Mouse (Mus musculus) brain, adult 10 weeks (tissue): ENCODE data around the gene Npw. TPM values are rescaled to one million over a fixed set of nuclear protein-coding genes. Genes with fewer than 3 reads are reported as not detected.

Source experiments
- polyA plus RNA-seq: library from polyadenylated mRNA; stranded (reverse); fragments of 350-450 nt; fragmentation: Illumina TruSeq; extraction: RNeasy Lipid Tissue Mini Kit (QIAGEN cat#74804); gene quantifications from one replicate; pipeline ENCODE4 v1.2.3, GENCODE M21; 2015; ENCODE audit warnings: low read depth, low replicate concordance

The Npw gene
- not detected for polyA plus RNA-seq

GRCm38 (mm10) chr17:24658017-24658758 is at the start of gene Npw:
TSS of gene Npw (minus strand) at chr17:24658457.

DNA sequence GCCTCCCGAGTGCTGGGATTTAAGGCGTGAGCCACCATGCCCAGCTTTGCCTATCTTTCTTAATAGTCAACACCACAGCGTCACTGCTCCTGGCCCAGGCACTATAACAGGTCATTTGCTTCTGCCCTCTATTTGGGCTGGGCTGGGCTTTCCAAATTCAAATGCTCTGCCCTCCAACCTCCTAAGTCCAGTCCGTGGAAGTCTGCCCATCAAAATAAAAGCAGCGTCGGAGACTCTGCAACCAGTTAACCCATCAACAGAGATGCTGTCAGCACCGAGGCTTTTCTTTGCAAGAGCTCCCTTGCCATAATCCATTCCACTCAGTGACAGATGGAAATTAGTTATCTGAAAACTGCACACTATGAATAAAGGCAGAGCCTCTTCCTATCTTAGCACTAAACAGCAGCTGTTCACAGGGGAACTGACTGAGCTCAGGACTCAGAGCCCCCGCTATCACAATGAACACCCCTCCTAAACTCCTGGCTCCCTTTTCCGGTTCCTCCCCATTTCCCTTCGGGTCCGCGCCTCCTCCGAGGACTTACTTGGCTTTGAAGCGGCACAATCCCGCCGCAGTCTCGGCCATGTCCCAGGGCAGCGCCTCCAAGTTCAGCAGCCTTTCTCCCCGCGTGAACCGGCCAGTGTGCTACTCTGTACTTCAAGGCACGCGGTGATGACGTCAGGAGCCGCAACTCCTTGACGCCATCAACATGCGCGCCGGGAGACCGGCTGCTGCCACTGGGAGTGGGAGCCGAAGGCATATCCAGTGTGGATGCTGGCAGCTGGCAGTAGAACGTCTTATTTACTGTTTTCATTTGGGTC is 48.9 kb upstream of the Npw start, which contains the start of gene Tbl3:
Tbl3 (minus strand) TSS at position 679 of the 819 bp plus-strand sequence.

DNA sequence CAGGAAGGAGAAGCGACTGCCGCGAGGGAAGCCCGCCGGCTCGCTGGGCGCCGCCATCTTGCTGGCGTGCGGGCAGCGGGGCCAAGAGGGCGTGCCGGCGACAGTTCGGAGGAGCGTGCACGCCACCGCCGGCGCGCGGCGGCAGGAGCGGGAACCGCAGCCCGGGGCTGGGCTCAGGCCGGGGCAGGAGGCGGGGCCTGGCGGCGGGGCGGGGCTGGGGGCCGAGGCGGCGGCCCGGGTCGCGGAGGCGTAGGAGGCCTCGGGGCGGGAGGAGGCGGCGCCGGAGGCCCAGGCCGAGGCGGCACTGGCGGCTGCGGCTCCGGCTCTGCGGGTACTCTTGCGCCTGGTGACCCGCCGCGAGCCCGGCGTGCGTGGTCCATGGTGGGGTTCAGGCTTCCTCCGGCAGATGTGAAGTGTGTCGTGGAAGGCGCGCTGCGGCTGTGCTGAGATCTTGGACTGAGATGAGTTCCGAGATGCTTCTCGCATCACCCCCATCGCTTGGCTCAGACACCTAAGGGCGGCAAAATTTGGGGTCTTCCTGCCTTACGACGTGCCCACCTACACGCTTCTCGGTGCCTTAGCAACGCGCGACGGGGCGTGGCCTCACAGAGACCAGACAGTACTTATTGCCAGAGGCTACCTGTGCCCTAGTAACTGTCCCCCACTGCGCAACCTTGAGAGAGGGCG is 37.9 kb upstream of the Npw start, which contains the start of the genes Gfer and Noxo1:
Gfer (minus strand) TSS at position 146 of the 687 bp plus-strand sequence.
Noxo1 (plus strand) TSS at position 224 of the 687 bp plus-strand sequence.

DNA sequence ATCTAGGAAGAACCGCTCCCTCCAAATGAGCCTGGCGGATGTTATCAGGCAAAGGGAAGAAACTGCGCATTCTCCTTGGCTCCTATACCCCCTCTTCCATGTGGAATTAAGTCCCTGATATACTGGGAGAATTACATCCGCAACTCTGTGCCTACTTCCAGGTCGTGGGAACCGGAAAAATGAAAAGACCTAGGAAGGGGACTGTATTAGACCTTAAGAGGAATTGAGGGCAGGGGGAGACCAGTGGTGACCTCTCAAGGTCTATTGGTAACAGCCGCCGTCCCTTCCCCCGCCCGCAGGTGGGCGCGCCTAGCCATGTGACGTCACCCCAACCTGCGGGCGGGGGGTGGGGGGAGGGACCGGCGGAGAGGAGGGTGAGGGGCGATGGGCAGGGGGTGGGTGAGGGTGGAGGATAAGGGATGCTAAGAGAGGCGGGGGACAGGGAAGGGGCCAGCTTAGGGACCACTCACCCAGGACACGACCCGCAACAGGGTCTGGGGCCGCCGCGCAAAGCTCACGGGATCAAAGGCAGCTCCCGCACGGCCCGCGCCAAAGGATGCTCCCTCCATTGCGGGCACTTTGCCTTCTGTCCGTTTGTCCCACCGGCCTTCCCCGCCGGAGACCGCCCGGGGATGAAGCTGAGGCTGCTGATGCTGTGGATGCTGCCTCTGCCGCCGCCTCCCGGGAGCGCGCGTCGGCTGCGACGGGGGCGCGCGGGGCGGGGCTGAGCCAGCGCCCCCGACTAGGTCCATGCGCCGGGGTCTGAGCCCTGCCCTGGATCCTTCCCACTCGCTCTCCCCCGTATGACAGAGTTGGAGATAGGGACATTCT is 31.2 kb upstream of the Npw start, which contains the start of gene Syngr3:
Syngr3 (minus strand) TSS at position 705 of the 831 bp plus-strand sequence.

GRCm38 (mm10) chr17:24669545-24670245 is 11.4 kb upstream of the Npw start, which contains the start of gene Zfp598:
TSS of gene Zfp598 (plus strand) at chr17:24669687.

DNA sequence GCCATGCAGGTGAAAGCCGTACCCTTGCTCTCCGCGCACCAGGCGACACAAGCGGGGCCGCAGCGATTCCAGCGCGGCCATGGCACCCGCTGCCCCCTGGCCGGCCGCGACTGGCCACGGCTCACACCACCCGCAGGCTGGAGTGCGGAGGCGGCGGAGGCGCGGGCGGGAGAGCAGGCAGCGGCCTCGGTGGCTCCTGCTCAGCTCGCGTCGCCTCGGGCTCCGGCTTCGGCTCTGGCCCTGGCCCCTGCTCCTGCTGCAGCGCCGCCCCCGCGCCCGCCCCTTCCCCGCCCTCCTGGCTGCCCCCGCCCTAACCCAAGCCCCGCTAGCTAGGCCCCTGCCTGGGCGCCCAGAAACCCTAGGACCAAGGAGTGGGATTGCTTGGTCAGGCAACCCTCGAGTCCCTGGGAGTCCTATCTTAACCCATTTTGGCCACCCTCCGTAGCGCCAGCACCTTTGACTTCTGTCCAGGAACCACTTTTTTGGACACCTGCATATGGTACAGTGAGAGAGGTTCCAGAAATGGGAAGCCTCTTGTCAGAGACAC is 8.1 kb downstream of the Npw start, which contains the start of gene Slc9a3r2:
Slc9a3r2 (minus strand) TSS at position 258 of the 547 bp plus-strand sequence.

GRCm38 (mm10) chr17:24632167-24632812 is 26.0 kb downstream of the Npw start, which contains the start of the genes Tsc2 and Nthl1:
TSS of gene Tsc2 (minus strand) at chr17:24632630.
TSS of gene Nthl1 (plus strand) at chr17:24632680.

Other genes with a start within 250 kb of the Npw start
- 157 TPM for gene Rnps1, start 243.9 kb downstream of the Npw start, polyA plus RNA-seq
- gene Eci1, start 231.8 kb downstream of the Npw start, polyA plus RNA-seq, result 37.9 TPM
- 8.0 TPM for gene Dnase1l2, start 215.4 kb downstream of the Npw start, polyA plus RNA-seq
- 26.5 TPM for gene E4f1, start 188.1 kb downstream of the Npw start, polyA plus RNA-seq
- gene Pgp, start 188.1 kb downstream of the Npw start, polyA plus RNA-seq, result 68.9 TPM
- gene Bricd5, start 184.6 kb downstream of the Npw start, polyA plus RNA-seq, result 1.0 TPM
- gene Mlst8, start 179.4 kb downstream of the Npw start, polyA plus RNA-seq, result 41.6 TPM
- gene Caskin1, start 169.9 kb downstream of the Npw start, polyA plus RNA-seq, result 78.2 TPM
- 80.2 TPM for gene Traf7, start 130.5 kb downstream of the Npw start, polyA plus RNA-seq
- 59.9 TPM for gene Rab26, start 124.2 kb downstream of the Npw start, polyA plus RNA-seq
- gene Pkd1, start 108.6 kb downstream of the Npw start, polyA plus RNA-seq, result 45.2 TPM
- 97.7 TPM for gene Tsc2, start 25.8 kb downstream of the Npw start, polyA plus RNA-seq
- 9.6 TPM for gene Nthl1, start 25.8 kb downstream of the Npw start, polyA plus RNA-seq
- 49.3 TPM for gene Slc9a3r2, start 8.1 kb downstream of the Npw start, polyA plus RNA-seq
- 31.2 TPM for gene Zfp598, start 11.2 kb upstream of the Npw start, polyA plus RNA-seq
- gene Syngr3, start 31.5 kb upstream of the Npw start, polyA plus RNA-seq, result 193 TPM
- gene Gfer, start 37.7 kb upstream of the Npw start, polyA plus RNA-seq, result 22.1 TPM
- 3.3 TPM for gene Noxo1, start 37.8 kb upstream of the Npw start, polyA plus RNA-seq
- 28.6 TPM for gene Tbl3, start 49.2 kb upstream of the Npw start, polyA plus RNA-seq
- not detected for gene Rnf151, start 59.6 kb upstream of the Npw start, polyA plus RNA-seq
- 796 TPM for gene Rps2, start 59.7 kb upstream of the Npw start, polyA plus RNA-seq
- gene Ndufb10, start 66.0 kb upstream of the Npw start, polyA plus RNA-seq, result 517 TPM
- gene Rpl3l, start 69.4 kb upstream of the Npw start, polyA plus RNA-seq, result 1.1 TPM
- gene Msrb1, start 78.2 kb upstream of the Npw start, polyA plus RNA-seq, result 54.9 TPM
- not detected for gene Hs3st6, start 94.5 kb upstream of the Npw start, polyA plus RNA-seq
- not detected for gene Meiob, start 145.8 kb upstream of the Npw start, polyA plus RNA-seq
- gene Hagh, start 181.7 kb upstream of the Npw start, polyA plus RNA-seq, result 182 TPM
- gene Fahd1, start 191.9 kb upstream of the Npw start, polyA plus RNA-seq, result 30.6 TPM
- not detected for gene Igfals, start 207.5 kb upstream of the Npw start, polyA plus RNA-seq
- 42.4 TPM for gene Nubp2, start 227.9 kb upstream of the Npw start, polyA plus RNA-seq
- 74.8 TPM for gene Spsb3, start 228.2 kb upstream of the Npw start, polyA plus RNA-seq
- 29.7 TPM for gene Eme2, start 236.6 kb upstream of the Npw start, polyA plus RNA-seq
- 84.8 TPM for gene Mrps34, start 236.7 kb upstream of the Npw start, polyA plus RNA-seq
- 78.4 TPM for gene Nme3, start 238.0 kb upstream of the Npw start, polyA plus RNA-seq